Mouse (Mus musculus) cortical plate, adult 2 months (tissue): Measurements from ENCODE around the gene Cdpf1.

ENCODE experiments used
- CTCF ChIP-seq: fragments of 200-500 bp; IDR thresholded peaks from 2 replicates; pipeline ENCODE4 v1.5.1; 2011; ENCODE audit warnings: mild to moderate bottlenecking, control low read depth, low read length; ENCODE audit not compliant: insufficient read depth; ENCODE audit errors: extremely low read depth
- POLR2A ChIP-seq: fragments of 200-500 bp; IDR thresholded peaks from 2 replicates; pipeline ENCODE4 v1.6.1; 2011; ENCODE audit warnings: mild to moderate bottlenecking, low read length, control low read depth; ENCODE audit not compliant: insufficient read depth; ENCODE audit errors: extremely low read depth

- TF ChIP-seq POLR2A (no peak), CTCF (no peak)
Observed at GRCm38 (mm10) chr15:85775001-85775400, 36.5 kb downstream of the Cdpf1 start.
